Mouse (Mus musculus) left cerebral cortex, postnatal 4 days (tissue): ENCODE results near the gene Errfi1. TPM values are rescaled to one million over a fixed set of nuclear protein-coding genes. Genes with fewer than 3 reads are reported as not detected.
A peak's percentile ranks its signal among the peaks of the same experiment; 100 is the strongest.

ENCODE experiments used
- DNase-seq: peaks from one replicate; pipeline ENCODE4 v3.0.0-alpha.2; 2022
- intact Hi-C: fragments of 180-260 bp; cut with DNase I; formaldehyde crosslinking; loops from one replicate; pipeline ENCODE4 v1.15.1; 2025
- total RNA-seq, 2 experiments: library from RNA; stranded (reverse); gene quantifications; 2 replicates each; pipeline ENCODE4 v1.2.3; 2021

Errfi1 gene
- total RNA-seq, 2 experiments from 2014 or later, result 18.1 to 18.8 TPM

GRCm38 (mm10) chr4:150843181-150843580 is 10.5 kb upstream of the Errfi1 start:
- DNase-seq, result no peak

GRCm38 (mm10) chr4:150846316-150846715 is 7.4 kb upstream of the Errfi1 start:
- DNase-seq, result no peak
- intact Hi-C loops, result no loop called here

More at GRCm38 (mm10) chr4:150843181-150843580, 10.5 kb upstream of the Errfi1 start:
- intact Hi-C loops, result no loop called here

GRCm38 (mm10) chr4:150849964-150850363 is 3.8 kb upstream of the Errfi1 start:
- DNase-seq, result no peak
- intact Hi-C loops, result loop anchor here (5.0 kb wide), 1 partner anchor 193 kb away; no protein-coding TSS in a partner anchor

- DNase-seq, result no peak
- intact Hi-C loops, result loop anchor here (5.0 kb wide), 1 partner anchor 194 kb away; no protein-coding TSS in a partner anchor
These were observed 2.8 kb upstream of the Errfi1 start for GRCm38 (mm10) chr4:150850893-150851292.

- intact Hi-C loops, result loop anchor here (5.0 kb wide), 1 partner anchor 195 kb away; no protein-coding TSS in a partner anchor
- DNase-seq, result no peak
These were observed 1.7 kb upstream of the Errfi1 start for GRCm38 (mm10) chr4:150852045-150852444.

GRCm38 (mm10) chr4:150852479-150852878 is 1.2 kb upstream of the Errfi1 start:
- DNase-seq, result no peak
- intact Hi-C loops, result loop anchor here (5.0 kb wide), 1 partner anchor 195 kb away; no protein-coding TSS in a partner anchor

- intact Hi-C loops, result loop anchor here (5.0 kb wide), 1 partner anchor 198 kb away; no protein-coding TSS in a partner anchor
- peak; percentile 98 for DNase-seq
These were observed 1.1 kb downstream of the Errfi1 start for GRCm38 (mm10) chr4:150854839-150855246.

GRCm38 (mm10) chr4:150855346-150855745 is 1.6 kb downstream of the Errfi1 start:
- DNase-seq, result no peak
- intact Hi-C loops, result no loop called here

- intact Hi-C loops, result no loop called here
These were observed 6.8 kb downstream of the Errfi1 start for GRCm38 (mm10) chr4:150860526-150860925.

GRCm38 (mm10) chr4:150861161-150861560 is 7.4 kb downstream of the Errfi1 start:
- intact Hi-C loops, result no loop called here
- DNase-seq, result no peak

More at GRCm38 (mm10) chr4:150860526-150860925, 6.8 kb downstream of the Errfi1 start:
- no peak for DNase-seq

- intact Hi-C loops, result no loop called here
- DNase-seq, result no peak
These were observed 9.1 kb downstream of the Errfi1 start for GRCm38 (mm10) chr4:150862626-150863375.

- intact Hi-C loops, result no loop called here
- DNase-seq, result no peak
These were observed 11.7 kb downstream of the Errfi1 start for GRCm38 (mm10) chr4:150865371-150865770.

GRCm38 (mm10) chr4:150866069-150866468 is 12.3 kb downstream of the Errfi1 start:
- no peak for DNase-seq
- intact Hi-C loops, result no loop called here

- intact Hi-C loops, result no loop called here
- no peak for DNase-seq
These were observed 12.8 kb downstream of the Errfi1 start for GRCm38 (mm10) chr4:150866494-150866893.

- no peak for DNase-seq
- intact Hi-C loops, result no loop called here
These were observed 14.4 kb downstream of the Errfi1 start for GRCm38 (mm10) chr4:150868161-150868560.

- intact Hi-C loops, result no loop called here
- DNase-seq, result no peak
These were observed 15.1 kb downstream of the Errfi1 start for GRCm38 (mm10) chr4:150868859-150869258.

- intact Hi-C loops, result no loop called here
- DNase-seq, result no peak
These were observed 15.8 kb downstream of the Errfi1 start for GRCm38 (mm10) chr4:150869276-150870197.

- intact Hi-C loops, result no loop called here
These were observed 17.3 kb downstream of the Errfi1 start for GRCm38 (mm10) chr4:150870963-150871391.

GRCm38 (mm10) chr4:150871392-150872138 is 17.8 kb downstream of the Errfi1 start:
- intact Hi-C loops, result no loop called here
- no peak for DNase-seq

More at GRCm38 (mm10) chr4:150870963-150871391, 17.3 kb downstream of the Errfi1 start:
- DNase-seq, result no peak

GRCm38 (mm10) chr4:150872139-150872651 is 18.5 kb downstream of the Errfi1 start:
- intact Hi-C loops, result no loop called here
- DNase-seq, result peak; percentile 39
